8 mouse cellular contexts compared by ENCODE assay signal in the genomic region with DNA sequence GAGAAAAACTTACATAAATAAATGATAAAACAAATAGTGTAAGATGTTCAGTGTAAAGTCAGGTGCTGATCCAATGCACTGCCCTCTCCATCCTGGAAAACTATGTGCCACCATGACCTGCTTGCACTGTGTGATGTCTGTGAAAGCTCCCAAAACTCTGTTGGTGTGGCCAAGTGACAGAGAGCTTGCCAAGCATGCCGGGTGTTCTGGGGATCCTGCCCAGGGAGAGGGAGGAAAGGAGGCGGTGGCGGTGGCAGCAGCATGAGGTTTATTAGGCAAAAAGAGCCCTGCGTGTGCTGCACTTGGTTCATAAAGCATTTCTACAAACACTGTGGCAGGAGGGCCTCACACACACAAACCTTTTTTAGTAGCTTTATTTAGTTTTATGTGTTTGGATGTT. TPM values are rescaled to one million over a fixed set of nuclear protein-coding genes. Genes with fewer than 3 reads are reported as not detected.
DNase-seq lines count a peak whose midpoint lies in the region.
"Had no signal": no experiment of that assay in that cellular context is flagged by ENCODE, and none has a peak within 500 bp of the region (broad histone marks: within the 10 kb centered on the region; RNA-seq: fewer than 3 reads in every experiment).

No protein-coding gene starts in this region.

- intact Hi-C loops in heart, postnatal 36 days (cut with DNase I) = no loop called here

- peak; percentile 94 for DNase-seq in heart, adult 11 months
- DNase-seq in heart, postnatal 36 days = no peak
- peak; percentile 71 to 79 for DNase-seq in cerebellum, adult 18-20 months
- peak; percentile 58 to 67 for DNase-seq in cerebellum, postnatal 14 days
- DNase-seq in layer of hippocampus, postnatal 14 days (ENCODE audit: low spot score in 2 of 2) = peak; percentile 75 to 90
- no peak for DNase-seq in lung, postnatal 14 days
- DNase-seq in lung, adult 18-20 months = no peak
- DNase-seq: liver, postnatal 0 days had no signal

RNA-seq across cellular contexts. Expression of gene Mef2d, which starts 39.2 kb away (rescaled TPM):
- total RNA-seq in heart, postnatal 36 days (2021) = 100 to 1,000 TPM; 123 to 138 TPM
- 100 to 1,000 TPM; 146 to 156 TPM for total RNA-seq in layer of hippocampus, postnatal 14 days (2021)

Comparison
In these comparisons a context has a peak if more than half of its experiments do, and no peak if none do; other contexts are left out.
1. DNase-seq: peak in heart, adult 11 months (single experiment), cerebellum, adult 18-20 months (2 of 2), cerebellum, postnatal 14 days (2 of 2) and layer of hippocampus, postnatal 14 days (2 of 2); none in heart, postnatal 36 days (0 of 2), lung, postnatal 14 days (single experiment) and lung, adult 18-20 months (0 of 2).